Mouse (Mus musculus) C2C12 (cell line): ENCODE measurements at regions not wholly inside any gene's neighbourhood (a gene's known extent, or its start where the extent isn't known, plus 50 kb on each side); places are given as distances from the start of the nearest gene placed in this dataset.

Experiments used
- H3K27me3 ChIP-seq: one replicate; pipeline ENCODE4 v1.6.1; 2011; ENCODE audit not compliant: control insufficient read depth, insufficient read depth, insufficient read length
- H3K36me3 ChIP-seq: one replicate; pipeline ENCODE4 v1.6.1; 2011; ENCODE audit not compliant: control insufficient read depth, insufficient read depth
- H3K4me3 ChIP-seq: one replicate; pipeline ENCODE4 v1.5.1; 2011; ENCODE audit warnings: mild to moderate bottlenecking, control low read depth; ENCODE audit not compliant: poor library complexity, insufficient read depth, severe bottlenecking
- H3K79me2 ChIP-seq: one replicate; pipeline ENCODE4 v1.6.1; 2011; ENCODE audit not compliant: control insufficient read depth, insufficient read depth
- H3K79me3 ChIP-seq: one replicate; pipeline ENCODE4 v1.6.1; 2011; ENCODE audit warnings: low read depth, control low read depth
- H3ac ChIP-seq: one replicate; pipeline ENCODE3; 2011; ENCODE audit warnings: low read depth; ENCODE audit not compliant: control insufficient read depth, insufficient read length
- CEBPB ChIP-seq: IDR thresholded peaks from one replicate; pipeline ENCODE4 v1.6.1; 2011; ENCODE audit warnings: low read depth, mild to moderate bottlenecking, control low read depth, moderate library complexity
- CTCF ChIP-seq: IDR thresholded peaks from one replicate; pipeline ENCODE4 v1.5.1; 2011; ENCODE audit not compliant: control insufficient read depth, insufficient read depth, insufficient read length
- FOSL1 ChIP-seq: IDR thresholded peaks from one replicate; pipeline ENCODE4 v1.8.0; 2011; ENCODE audit warnings: mild to moderate bottlenecking, low read length; ENCODE audit not compliant: poor library complexity, insufficient read depth, severe bottlenecking
- MAX ChIP-seq: IDR thresholded peaks from one replicate; pipeline ENCODE4 v1.6.1; 2011; ENCODE audit warnings: mild to moderate bottlenecking, control low read depth
- MYOD1 ChIP-seq: IDR thresholded peaks from one replicate; pipeline ENCODE4 v1.6.1; 2011; ENCODE audit warnings: low read depth; ENCODE audit not compliant: control insufficient read depth, insufficient read length
- MYOG ChIP-seq: IDR thresholded peaks from one replicate; pipeline ENCODE4 v1.6.1; 2011; ENCODE audit not compliant: control insufficient read depth, insufficient read length; ENCODE audit errors: extremely low read depth
- USF1 ChIP-seq: IDR thresholded peaks from one replicate; pipeline ENCODE4 v1.6.1; 2011; ENCODE audit warnings: low read depth, mild to moderate bottlenecking, control low read depth, moderate library complexity

GRCm38 (mm10) chr1:57608423-57608679 lies 165.6 kb upstream of the Spats2l start:
- TF ChIP-seq FOSL1 (no peak), CTCF (no peak), MYOD1 (no peak), CEBPB (no peak), MYOG (no peak), MAX (no peak), USF1 (no peak)
- H3ac ChIP-seq = no peak overlapping the region
- H3K79me2 ChIP-seq = no peaks in the 10 kb centered on the region
- no peaks in the 10 kb centered on the region for H3K79me3 ChIP-seq
- no peaks in the 10 kb centered on the region for H3K27me3 ChIP-seq
- H3K36me3 ChIP-seq = no peaks in the 10 kb centered on the region
- no peak overlapping the region for H3K4me3 ChIP-seq

- no peak overlapping the region for H3ac ChIP-seq
- no peaks in the 10 kb centered on the region for H3K79me2 ChIP-seq
- no peaks in the 10 kb centered on the region for H3K79me3 ChIP-seq
- H3K36me3 ChIP-seq = no peaks in the 10 kb centered on the region
- TF ChIP-seq FOSL1 (no peak), CEBPB (no peak), CTCF (no peak), MYOD1 (no peak), USF1 (no peak), MAX (no peak), MYOG (no peak)
- no peaks in the 10 kb centered on the region for H3K27me3 ChIP-seq
- H3K4me3 ChIP-seq = no peak overlapping the region
Observed at GRCm38 (mm10) chr1:57609307-57609706, 164.7 kb upstream of the Spats2l start.

- no peaks in the 10 kb centered on the region for H3K79me2 ChIP-seq
- no peaks in the 10 kb centered on the region for H3K27me3 ChIP-seq
- TF ChIP-seq MYOD1 (no peak), USF1 (no peak), FOSL1 (no peak), CEBPB (no peak), CTCF (no peak), MAX (no peak), MYOG (no peak)
- H3K4me3 ChIP-seq = no peak overlapping the region
- H3K79me3 ChIP-seq = no peaks in the 10 kb centered on the region
- H3ac ChIP-seq = no peak overlapping the region
- H3K36me3 ChIP-seq = no peaks in the 10 kb centered on the region
Observed at GRCm38 (mm10) chr1:57612171-57612570, 161.8 kb upstream of the Spats2l start.

GRCm38 (mm10) chr1:57612931-57613804 lies 160.8 kb upstream of the Spats2l start:
- no peaks in the 10 kb centered on the region for H3K79me3 ChIP-seq
- TF ChIP-seq MAX (no peak), USF1 (no peak), MYOD1 (no peak), CEBPB (no peak), MYOG (no peak), FOSL1 (no peak), CTCF (no peak)
- no peaks in the 10 kb centered on the region for H3K27me3 ChIP-seq
- H3K79me2 ChIP-seq = no peaks in the 10 kb centered on the region
- H3ac ChIP-seq = no peak overlapping the region
- H3K4me3 ChIP-seq = no peak overlapping the region
- H3K36me3 ChIP-seq = no peaks in the 10 kb centered on the region

- H3K4me3 ChIP-seq = no peak overlapping the region
- H3K79me2 ChIP-seq = no peaks in the 10 kb centered on the region
- no peak overlapping the region for H3ac ChIP-seq
- H3K79me3 ChIP-seq = no peaks in the 10 kb centered on the region
- no peaks in the 10 kb centered on the region for H3K27me3 ChIP-seq
- no peak for TF ChIP-seq MAX
- TF ChIP-seq MYOG = no peak
- TF ChIP-seq MYOD1 = no peak
- no peak for TF ChIP-seq FOSL1
- no peak for TF ChIP-seq CEBPB
- TF ChIP-seq USF1 = no peak
- no peak for TF ChIP-seq CTCF
- no peaks in the 10 kb centered on the region for H3K36me3 ChIP-seq
Observed at GRCm38 (mm10) chr1:57615155-57615554, 158.8 kb upstream of the Spats2l start.

GRCm38 (mm10) chr1:57617316-57617715 lies 156.6 kb upstream of the Spats2l start:
- TF ChIP-seq CEBPB = no peak
- no peak for TF ChIP-seq MYOG
- no peak for TF ChIP-seq CTCF
- no peak for TF ChIP-seq USF1
- no peak for TF ChIP-seq FOSL1
- no peak for TF ChIP-seq MAX
- TF ChIP-seq MYOD1 = no peak
- no peak overlapping the region for H3K4me3 ChIP-seq
- H3K27me3 ChIP-seq = no peaks in the 10 kb centered on the region
- no peaks in the 10 kb centered on the region for H3K79me2 ChIP-seq
- no peak overlapping the region for H3ac ChIP-seq
- H3K36me3 ChIP-seq = no peaks in the 10 kb centered on the region
- no peaks in the 10 kb centered on the region for H3K79me3 ChIP-seq
